Comparison of ENCODE assay signal across 19 mouse cellular contexts in genomic region chr3:126245834-126246233, GRCm38 (mm10).
DNase-seq lines count a peak whose midpoint lies in the region; ATAC-seq lines count a peak whose summit lies in the region.
"Had no signal": no experiment of that assay in that cellular context is flagged by ENCODE, and none has a peak within 500 bp of the region (broad histone marks: within the 10 kb centered on the region; RNA-seq: fewer than 3 reads in every experiment).

No protein-coding gene starts in this region.

- ATAC-seq in frontal cortex, adult (ENCODE audit: low TSS enrichment), result peak; percentile 93
- ATAC-seq: activated CD4-positive, CD25-positive, alpha-beta regulatory T cell, adult 4 months; CD4-positive, CD25-positive, alpha-beta regulatory T cell, adult 4 months; forebrain, embryonic 13.5 days; forebrain, embryonic 15.5 days; forebrain, postnatal 0 days; Patski had no signal

- DNase-seq in frontal cortex, postnatal 10 days (ENCODE audit: low spot score in 2 of 2), result no peak
- peak; percentile 23 for DNase-seq in right cerebral cortex, adult 18-20 months
- DNase-seq in right cerebral cortex, postnatal 4 days, result no peak
- DNase-seq in adrenal gland, postnatal 10 days, result no peak
- DNase-seq: adrenal gland, adult 8-10 months; adrenal gland, postnatal 25 days; B cell, adult 2 months; cerebellum, adult 11-12 months; cerebellum, adult 2 months; cerebellum, adult 9-10 months; cerebellum, postnatal 10 days; cerebellum, postnatal 25 days; forebrain, postnatal 0 days had no signal
